Mouse (Mus musculus) brain, embryonic 14.5 days (tissue): Measurements from ENCODE around the gene Auts2.

Source experiments
- CTCF ChIP-seq: fragments of 200-500 bp; IDR thresholded peaks from 2 replicates; pipeline ENCODE4 v1.5.1; 2012; ENCODE audit warnings: inconsistent platforms, mild to moderate bottlenecking, moderate library complexity, borderline replicate concordance; ENCODE audit not compliant: insufficient read depth, insufficient read length; ENCODE audit errors: extremely low read depth
- POLR2A ChIP-seq: fragments of 200-500 bp; IDR thresholded peaks from 2 replicates; pipeline ENCODE4 v1.6.1; 2012; ENCODE audit warnings: mild to moderate bottlenecking, inconsistent platforms, borderline replicate concordance; ENCODE audit not compliant: poor library complexity, insufficient read depth, insufficient read length, severe bottlenecking; ENCODE audit errors: extremely low read depth

DNA sequence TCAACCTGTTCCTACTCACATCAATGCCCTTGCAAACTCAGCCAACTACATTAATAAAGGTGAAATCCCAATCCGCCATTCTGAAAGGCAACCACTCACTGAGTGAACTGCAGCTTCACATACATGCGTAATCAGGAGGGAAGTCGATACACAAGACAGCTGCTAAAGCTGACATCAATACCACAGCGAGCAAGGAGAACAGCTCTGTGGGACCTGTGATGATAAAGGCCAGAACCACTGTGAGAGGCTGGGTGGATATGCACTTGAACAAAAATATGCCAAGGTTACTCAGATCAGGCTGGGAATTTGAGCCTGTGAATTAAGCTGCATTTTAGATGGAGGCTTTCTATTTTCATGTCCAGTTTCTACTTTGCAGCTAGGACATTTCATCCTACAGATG lies 271.0 kb downstream of the Auts2 start:
- no peak for TF ChIP-seq CTCF
- TF ChIP-seq POLR2A: no peak
